Mouse (Mus musculus): ENCODE results near the gene Cyp4f18.
"Not testable (repeated sequence)": the region's sequence is repeated elsewhere in the genome, so short reads cannot be mapped to it uniquely, and the experiment has no call there.

Gene Cyp4f18

GRCm38 (mm10) chr8:72009473-72009872 is at the start of gene Cyp4f18:
Gene Cyp4f18, minus strand, starts transcription at chr8:72009626.
- DNase-seq (ENCODE audit: low read depth, low spot score): no peak

GRCm38 (mm10) chr8:72057643-72058042 is 48.2 kb upstream of the Cyp4f18 start:
- DNase-seq (ENCODE audit: low read depth, low spot score): not testable (repeated sequence)

- not testable (repeated sequence) for DNase-seq (ENCODE audit: low read depth, low spot score)
These were observed 45.2 kb upstream of the Cyp4f18 start for GRCm38 (mm10) chr8:72054633-72055032.

GRCm38 (mm10) chr8:72042493-72042892 is 33.1 kb upstream of the Cyp4f18 start:
- DNase-seq (ENCODE audit: low read depth, low spot score): no peak

- DNase-seq (ENCODE audit: low read depth, low spot score): not testable (repeated sequence)
These were observed 31.5 kb upstream of the Cyp4f18 start, which contains the start of gene Olfr372 for GRCm38 (mm10) chr8:72040918-72041317. Gene Olfr372, plus strand, starts transcription at chr8:72041218.

- DNase-seq (ENCODE audit: low read depth, low spot score): not testable (repeated sequence)
These were observed 23.5 kb upstream of the Cyp4f18 start for GRCm38 (mm10) chr8:72032926-72033325.

- DNase-seq (ENCODE audit: low read depth, low spot score): not testable (repeated sequence)
These were observed 15.5 kb upstream of the Cyp4f18 start for GRCm38 (mm10) chr8:72024886-72025285.

GRCm38 (mm10) chr8:72019816-72020215 is 10.4 kb upstream of the Cyp4f18 start:
- DNase-seq (ENCODE audit: low read depth, low spot score): no peak

GRCm38 (mm10) chr8:72019022-72019421 is 9.6 kb upstream of the Cyp4f18 start:
- DNase-seq (ENCODE audit: low read depth, low spot score): not testable (repeated sequence)

GRCm38 (mm10) chr8:72018141-72018540 is 8.7 kb upstream of the Cyp4f18 start:
- DNase-seq (ENCODE audit: low read depth, low spot score): no peak

- not testable (repeated sequence) for DNase-seq (ENCODE audit: low read depth, low spot score)
These were observed 7.9 kb upstream of the Cyp4f18 start for GRCm38 (mm10) chr8:72017339-72017738.

- not testable (repeated sequence) for DNase-seq (ENCODE audit: low read depth, low spot score)
These were observed 4.2 kb upstream of the Cyp4f18 start for GRCm38 (mm10) chr8:72013506-72014228.

GRCm38 (mm10) chr8:72008134-72008641 is 1.2 kb downstream of the Cyp4f18 start:
- DNase-seq (ENCODE audit: low read depth, low spot score): no peak

GRCm38 (mm10) chr8:72006763-72007162 is 2.7 kb downstream of the Cyp4f18 start:
- no peak for DNase-seq (ENCODE audit: low read depth, low spot score)

- DNase-seq (ENCODE audit: low read depth, low spot score): no peak
These were observed 3.5 kb downstream of the Cyp4f18 start for GRCm38 (mm10) chr8:72005912-72006311.

GRCm38 (mm10) chr8:72002942-72003341 is 6.5 kb downstream of the Cyp4f18 start:
- DNase-seq (ENCODE audit: low read depth, low spot score): no peak

- no peak for DNase-seq (ENCODE audit: low read depth, low spot score)
These were observed 9.2 kb downstream of the Cyp4f18 start for GRCm38 (mm10) chr8:72000223-72000622.

GRCm38 (mm10) chr8:71999434-71999833 is 10.0 kb downstream of the Cyp4f18 start:
- DNase-seq (ENCODE audit: low read depth, low spot score): no peak

- no peak for DNase-seq (ENCODE audit: low read depth, low spot score)
These were observed 20.4 kb downstream of the Cyp4f18 start for GRCm38 (mm10) chr8:71988867-71989599.

GRCm38 (mm10) chr8:71988110-71988866 is 21.1 kb downstream of the Cyp4f18 start:
- DNase-seq (ENCODE audit: low read depth, low spot score): peak; percentile 74

- no peak for DNase-seq (ENCODE audit: low read depth, low spot score)
These were observed 24.8 kb downstream of the Cyp4f18 start for GRCm38 (mm10) chr8:71984601-71985000.

GRCm38 (mm10) chr8:71981456-71981855 is 28.0 kb downstream of the Cyp4f18 start:
- no peak for DNase-seq (ENCODE audit: low read depth, low spot score)

Measured in telencephalon, adult 2 months (tissue).